Mouse (Mus musculus) A20 (cell line): ENCODE data around the gene Cysltr2.

Experiments used
- DNase-seq: peaks from one replicate; pipeline ENCODE4 v3.0.0-alpha.2; 2011; ENCODE audit warnings: low read depth, low spot score

Cysltr2 gene

GRCm38 (mm10) chr14:72986044-72986443 lies 62.9 kb downstream of the Cysltr2 start:
- DNase-seq: no peak

DNA sequence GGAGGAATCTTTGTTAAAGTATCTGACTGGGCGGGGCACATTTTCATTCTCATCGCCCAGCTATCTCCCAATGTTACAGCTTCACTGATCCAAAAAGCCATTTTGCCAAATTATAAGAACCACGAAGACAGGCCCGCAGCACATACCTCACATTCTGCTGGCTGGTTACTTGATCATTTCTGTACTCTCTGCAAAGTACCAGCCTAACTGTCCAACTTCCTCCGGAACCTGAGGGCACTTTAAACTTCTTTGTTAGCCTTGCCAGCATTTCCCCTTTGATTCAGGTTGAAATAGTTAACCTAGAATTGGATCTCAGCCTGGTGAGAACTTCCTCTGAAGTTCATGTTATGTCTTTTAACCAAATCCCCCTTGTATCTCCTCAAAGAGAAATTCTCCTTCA lies 63.8 kb downstream of the Cysltr2 start:
- no peak for DNase-seq

DNA sequence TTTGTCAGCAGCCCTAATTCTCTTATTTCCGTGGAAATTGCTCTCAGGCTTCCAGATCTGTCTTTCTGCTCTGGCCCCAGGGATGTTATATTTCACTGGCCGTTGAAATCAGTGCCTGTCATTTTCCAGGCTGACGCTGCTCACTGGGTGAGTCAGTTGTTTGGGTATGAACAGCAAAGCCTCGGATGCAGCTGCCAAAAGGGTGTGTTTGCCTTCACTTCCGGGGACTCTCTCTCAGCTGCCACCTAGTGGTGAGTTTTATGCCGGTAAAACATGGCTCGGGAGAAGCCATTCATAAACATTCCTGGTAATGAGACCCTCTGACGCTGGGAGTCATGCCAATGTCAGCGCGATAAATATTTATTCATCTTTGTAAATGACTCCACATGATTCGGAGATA lies 65.5 kb downstream of the Cysltr2 start:
- DNase-seq: peak; percentile 83

GRCm38 (mm10) chr14:72982981-72983436 lies 65.9 kb downstream of the Cysltr2 start:
- DNase-seq: no peak

- DNase-seq: no peak
These were observed 68.2 kb downstream of the Cysltr2 start for GRCm38 (mm10) chr14:72980761-72981160.

- no peak for DNase-seq
These were observed 68.8 kb downstream of the Cysltr2 start for GRCm38 (mm10) chr14:72980106-72980505.

DNA sequence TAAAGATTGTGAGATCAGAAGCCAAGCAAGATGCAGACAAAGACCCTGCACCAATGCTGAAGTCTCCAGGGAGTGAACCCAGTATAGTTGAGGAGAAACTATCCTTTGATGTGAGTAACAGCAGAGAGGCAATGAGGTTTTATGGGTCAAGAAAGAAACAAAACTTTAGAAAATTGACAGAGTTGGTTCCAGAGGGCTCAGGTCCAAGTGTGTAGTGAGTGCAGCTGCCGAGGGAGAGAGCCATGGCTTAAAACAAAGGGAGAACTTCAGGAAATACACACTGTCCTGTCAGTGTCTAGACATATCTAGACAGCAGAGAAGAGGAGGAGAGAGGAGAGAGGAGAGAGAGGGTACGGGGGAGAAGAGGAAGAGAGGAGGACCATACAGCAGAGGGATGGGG lies 72.8 kb downstream of the Cysltr2 start:
- DNase-seq: no peak
